Mouse (Mus musculus) MEL (cell line): Measurements from ENCODE around the gene Ms4a7.

ENCODE experiments used
- POLR2A ChIP-seq, 2 experiments: IDR thresholded peaks; 2 replicates each; pipeline ENCODE4 v1.6.1; 2011 to 2012; ENCODE audit warnings: low read length in 2 of 2, mild to moderate bottlenecking in 2 of 2, control low read depth in 1 of 2, improper control_type of control experiment in 1 of 2, low read depth in 1 of 2, moderate library complexity in 1 of 2; ENCODE audit not compliant: control insufficient read depth in 1 of 2, insufficient read depth in 1 of 2, poor library complexity in 1 of 2
- POLR2AphosphoS2 ChIP-seq: IDR thresholded peaks from 2 replicates; pipeline ENCODE4 v1.6.1; 2011; ENCODE audit warnings: low read length, improper control_type of control experiment

GRCm38 (mm10) chr19:11368310-11368709 lies 32.4 kb upstream of the Ms4a7 start:
- TF ChIP-seq POLR2AphosphoS2 (no peak), POLR2A (IDR thresholded peaks at IDR 0.05; ENCODE audit: control insufficient read depth in 1 of 2, insufficient read depth in 1 of 2, low read depth in 1 of 2, low read length in 2 of 2, poor library complexity in 1 of 2) (no peak)
